Mouse (Mus musculus): ENCODE data around the gene Adcyap1.

DNA sequence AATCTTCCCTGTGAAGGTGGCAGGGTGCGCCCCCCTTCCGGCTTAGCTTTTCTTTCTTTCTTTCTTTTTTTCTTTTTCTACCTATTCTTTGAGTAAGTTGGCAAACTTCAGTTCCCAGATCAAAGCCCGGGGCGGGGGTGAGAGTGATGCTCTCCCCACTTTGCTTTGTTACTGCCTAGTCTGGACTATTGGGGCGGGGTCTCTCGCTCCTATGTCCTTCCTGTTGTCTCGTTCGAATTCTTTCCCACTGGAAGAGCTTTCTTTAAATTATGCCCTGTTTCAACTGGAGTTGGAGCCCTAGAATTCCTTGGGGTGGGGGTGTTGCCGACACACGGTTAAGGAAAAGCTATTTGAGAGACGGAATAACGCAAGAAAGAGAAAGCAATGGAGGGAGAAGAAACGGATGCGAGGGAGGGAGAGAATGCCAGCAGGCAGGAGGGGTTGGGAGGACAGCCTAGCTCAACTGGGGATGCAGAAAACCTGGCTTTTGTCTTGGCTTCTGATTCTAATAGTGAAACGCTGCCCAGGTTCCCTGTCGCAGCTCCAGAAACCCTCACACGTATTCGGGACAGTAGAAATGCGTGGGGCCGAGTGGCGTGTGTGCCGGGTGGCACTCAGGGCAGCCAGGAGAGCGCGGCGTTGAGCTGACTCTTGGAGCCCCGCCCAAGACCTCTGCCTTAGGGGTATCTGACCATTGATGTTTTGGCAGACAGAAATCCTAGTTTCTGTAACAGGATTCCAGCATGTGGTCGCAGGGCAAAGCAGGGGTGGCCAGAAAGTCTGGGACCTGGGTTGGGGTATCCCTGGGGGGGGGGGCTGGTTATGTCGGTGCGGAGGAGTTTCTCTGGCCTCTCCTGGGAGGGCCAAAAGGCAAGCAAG is 1.8 kb downstream of the Adcyap1 start:
- TF ChIP-seq CTCF (IDR thresholded peaks at IDR 0.05; ENCODE audit: low read depth) (no peak), EP300 (IDR thresholded peaks at IDR 0.05; ENCODE audit: low read depth) (no peak)
